Mouse (Mus musculus) intestine, postnatal 0 days (tissue): Measurements from ENCODE around the gene Gpc6. TPM values are rescaled to one million over a fixed set of nuclear protein-coding genes. Genes with fewer than 3 reads are reported as not detected.

Experiments used
- ATAC-seq: fragments of 200-750 bp; cut with Nextera tagmentation; 2 replicates; pipeline ENCODE4 v1.8.0; 2017; ENCODE audit warnings: mild to moderate bottlenecking, moderate TSS enrichment, moderate library complexity
- H3K27ac ChIP-seq: fragments of 300-500 bp; sonication (generic); 2 replicates; pipeline ENCODE4 v1.5.1; 2014; ENCODE audit warnings: mild to moderate bottlenecking, low read depth, low read length, moderate library complexity
- H3K27me3 ChIP-seq: fragments of 300-500 bp; sonication (generic); replicated peaks from 2 replicates; pipeline ENCODE4 v1.6.1; 2014; ENCODE audit warnings: low read length, mixed read lengths; ENCODE audit not compliant: control insufficient read depth, insufficient read depth
- H3K36me3 ChIP-seq: fragments of 300-500 bp; sonication (generic); 2 replicates; pipeline ENCODE4 v1.6.1; 2014; ENCODE audit warnings: mild to moderate bottlenecking, moderate library complexity; ENCODE audit not compliant: control insufficient read depth, insufficient read depth
- H3K4me1 ChIP-seq: fragments of 300-500 bp; sonication (generic); replicated peaks from 2 replicates; pipeline ENCODE4 v1.6.1; 2014; ENCODE audit warnings: antibody characterized with exemption, low read length, mixed read lengths; ENCODE audit not compliant: control insufficient read depth, insufficient read depth
- H3K4me2 ChIP-seq: fragments of 300-500 bp; sonication (generic); replicated peaks from 2 replicates; pipeline ENCODE4 v1.6.1; 2014; ENCODE audit warnings: low read depth, mild to moderate bottlenecking, moderate library complexity
- H3K4me3 ChIP-seq: fragments of 300-500 bp; sonication (generic); 2 replicates; pipeline ENCODE4 v1.5.1; 2014; ENCODE audit warnings: low read depth, low read length
- H3K9ac ChIP-seq: fragments of 300-500 bp; sonication (generic); 2 replicates; pipeline ENCODE4 v1.6.1; 2014; ENCODE audit warnings: mild to moderate bottlenecking, low read depth, low read length
- H3K9me3 ChIP-seq: fragments of 300-500 bp; sonication (generic); 2 replicates; pipeline ENCODE4 v1.6.1; 2016; ENCODE audit warnings: mixed run types; ENCODE audit not compliant: control insufficient read depth
- CTCF ChIP-seq: sonication (generic); IDR thresholded peaks from 2 replicates; pipeline ENCODE4 v1.5.1; 2016; ENCODE audit warnings: low read depth, mild to moderate bottlenecking, control low read depth, antibody characterized with exemption, moderate library complexity
- WGBS: fragments of 180-500 bp; shearing (Covaris S2); extraction: QIAGEN DNeasy Blood & Tissue Kit; methylation state at CpG from one replicate; pipeline ENCODE4 v1.1.7; 2014; 5-methylcytosine and 5-hydroxymethylcytosine counted together
- polyA plus RNA-seq: library from polyadenylated mRNA; unstranded; fragments of >200 nt; fragmentation: Nextera tagmentation; extraction: Ambion mirVana; gene quantifications from 2 replicates; pipeline ENCODE4 v1.2.1, GENCODE M21; 2015

The Gpc6 gene
- polyA plus RNA-seq, 1 experiment from 2014 or later, result 6.6 TPM

GRCm38 (mm10) chr14:116943751-116944150 is 18.6 kb downstream of the Gpc6 start:
- Histone ChIP-seq H3K9ac (no peak overlapping the region), H3K9me3 (peaks cover 3% of the 10 kb centered on the region; the same call in 1 of the 2 replicates), H3K4me3 (no peak overlapping the region), H3K27me3 (no peaks in the 10 kb centered on the region), H3K4me1 (no peaks in the 10 kb centered on the region), H3K36me3 (no peaks in the 10 kb centered on the region), H3K27ac (no peak overlapping the region), H3K4me2 (no peak overlapping the region)
- no peak for TF ChIP-seq CTCF
- 85% methylated on average over 7 of the region's 7 CpGs for WGBS
- no peak for ATAC-seq

- no peak for ATAC-seq
- no peaks in the 10 kb centered on the region for H3K27me3 ChIP-seq
- no peak overlapping the region for H3K27ac ChIP-seq
- no peak overlapping the region for H3K9ac ChIP-seq
- peaks cover 3% of the 10 kb centered on the region; the same call in 1 of the 2 replicates for H3K9me3 ChIP-seq
- no peaks in the 10 kb centered on the region for H3K4me1 ChIP-seq
- H3K4me3 ChIP-seq, result no peak overlapping the region
- no peak for TF ChIP-seq CTCF
- no peaks in the 10 kb centered on the region for H3K36me3 ChIP-seq
- H3K4me2 ChIP-seq, result no peak overlapping the region
- 53% methylated on average over 6 of the region's 6 CpGs for WGBS
Measured at GRCm38 (mm10) chr14:116945975-116946374, 20.9 kb downstream of the Gpc6 start.

- Histone ChIP-seq H3K4me1 (no peaks in the 10 kb centered on the region), H3K27ac (no peak overlapping the region), H3K4me3 (no peak overlapping the region), H3K4me2 (no peak overlapping the region), H3K27me3 (no peaks in the 10 kb centered on the region), H3K9ac (no peak overlapping the region), H3K9me3 (peaks cover 3% of the 10 kb centered on the region; the same call in 1 of the 2 replicates), H3K36me3 (no peaks in the 10 kb centered on the region)
- no peak for ATAC-seq
- TF ChIP-seq CTCF, result no peak
- 89% methylated on average over 6 of the region's 6 CpGs for WGBS
Measured at GRCm38 (mm10) chr14:116947461-116947860, 22.3 kb downstream of the Gpc6 start.

- 48% methylated on average over 5 of the region's 5 CpGs for WGBS
- no peak overlapping the region for H3K9ac ChIP-seq
- no peaks in the 10 kb centered on the region for H3K4me1 ChIP-seq
- H3K36me3 ChIP-seq, result no peaks in the 10 kb centered on the region
- H3K9me3 ChIP-seq, result peaks cover 3% of the 10 kb centered on the region; the same call in 1 of the 2 replicates
- H3K4me2 ChIP-seq, result no peak overlapping the region
- ATAC-seq, result no peak
- H3K4me3 ChIP-seq, result no peak overlapping the region
- no peaks in the 10 kb centered on the region for H3K27me3 ChIP-seq
- H3K27ac ChIP-seq, result no peak overlapping the region
- no peak for TF ChIP-seq CTCF
Measured at GRCm38 (mm10) chr14:116947939-116948591, 22.9 kb downstream of the Gpc6 start.

- H3K9me3 ChIP-seq, result no peaks in the 10 kb centered on the region
- H3K9ac ChIP-seq, result no peak overlapping the region
- ATAC-seq, result no peak
- TF ChIP-seq CTCF, result no peak
- no peaks in the 10 kb centered on the region for H3K4me1 ChIP-seq
- no peaks in the 10 kb centered on the region for H3K27me3 ChIP-seq
- no peak overlapping the region for H3K4me3 ChIP-seq
- no peak overlapping the region for H3K4me2 ChIP-seq
- no peak overlapping the region for H3K27ac ChIP-seq
- no peaks in the 10 kb centered on the region for H3K36me3 ChIP-seq
Measured at GRCm38 (mm10) chr14:116957154-116957553, 32.0 kb downstream of the Gpc6 start.

- 79% methylated on average over 6 of the region's 6 CpGs for WGBS
- TF ChIP-seq CTCF, result no peak
- no peak for ATAC-seq
Measured at GRCm38 (mm10) chr14:116964837-116965236, 39.7 kb downstream of the Gpc6 start.

GRCm38 (mm10) chr14:116974708-116975107 is 49.6 kb downstream of the Gpc6 start:
- no peak overlapping the region for H3K4me3 ChIP-seq
- no peaks in the 10 kb centered on the region for H3K36me3 ChIP-seq
- no peaks in the 10 kb centered on the region for H3K4me1 ChIP-seq
- no peaks in the 10 kb centered on the region for H3K27me3 ChIP-seq
- no peak overlapping the region for H3K27ac ChIP-seq
- 87% methylated on average over 3 of the region's 3 CpGs for WGBS
- no peak overlapping the region for H3K4me2 ChIP-seq
- no peaks in the 10 kb centered on the region for H3K9me3 ChIP-seq
- ATAC-seq, result no peak
- H3K9ac ChIP-seq, result no peak overlapping the region
- TF ChIP-seq CTCF, result no peak

More at GRCm38 (mm10) chr14:116964837-116965236, 39.7 kb downstream of the Gpc6 start:
- Histone ChIP-seq H3K4me2 (no peak overlapping the region), H3K4me1 (no peaks in the 10 kb centered on the region), H3K9me3 (no peaks in the 10 kb centered on the region), H3K27me3 (no peaks in the 10 kb centered on the region), H3K36me3 (no peaks in the 10 kb centered on the region), H3K9ac (no peak overlapping the region), H3K27ac (no peak overlapping the region), H3K4me3 (no peak overlapping the region)
